Mouse (Mus musculus): ENCODE results near the gene Cad. TPM values are rescaled to one million over a fixed set of nuclear protein-coding genes. Genes with fewer than 3 reads are reported as not detected.

Cad gene
- total RNA-seq, 2 experiments from 2014 or later = 21.3 to 21.7 TPM

DNA sequence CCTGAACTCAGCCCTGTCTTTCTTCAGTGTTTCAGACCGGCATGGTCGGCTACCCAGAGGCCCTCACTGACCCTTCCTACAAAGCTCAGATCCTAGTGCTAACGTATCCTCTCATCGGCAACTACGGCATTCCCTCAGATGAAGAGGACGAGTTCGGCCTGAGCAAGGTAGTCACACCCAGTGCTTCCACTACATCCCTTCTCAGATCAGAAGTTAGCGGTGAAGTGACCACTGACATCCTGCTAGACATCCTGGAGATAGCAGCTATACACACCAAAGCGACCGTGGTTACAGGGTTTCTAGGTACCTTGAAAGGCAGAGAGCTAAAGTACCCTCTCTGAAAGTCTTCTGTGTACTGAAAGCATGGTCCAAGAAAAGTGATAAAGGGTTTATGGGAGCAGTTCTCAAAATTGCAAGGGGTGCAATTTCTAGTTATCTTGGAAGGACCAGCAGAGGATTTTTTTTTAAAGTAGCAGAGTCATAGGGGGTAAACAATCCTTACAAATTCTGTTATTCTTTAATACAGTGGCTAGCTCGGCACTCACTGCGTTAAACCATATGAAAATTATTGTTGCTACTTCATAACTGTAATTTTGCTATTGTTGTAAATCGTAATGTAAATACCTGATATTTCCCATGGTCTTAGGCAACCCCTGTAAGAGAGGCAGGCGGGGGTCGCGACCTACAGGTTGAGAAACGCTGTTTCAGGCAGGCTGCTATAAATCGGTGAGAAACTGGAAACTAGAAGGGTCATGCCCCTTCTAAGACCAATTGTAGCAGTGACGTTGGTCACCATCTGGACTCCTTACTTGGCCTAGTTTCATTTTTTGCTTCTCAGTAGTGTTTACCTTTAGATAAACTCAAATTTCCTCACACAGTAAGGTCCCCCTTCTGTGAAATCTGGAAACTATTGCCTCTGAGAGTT is 898 bp downstream of the Cad start:
- intact Hi-C loops (cut with DNase I) = loop anchor here (5.0 kb wide), 1 partner anchor 52 kb away; the partner anchor contains the start of genes Dnajc5g and Slc30a3
- DNase-seq = no peak

DNA sequence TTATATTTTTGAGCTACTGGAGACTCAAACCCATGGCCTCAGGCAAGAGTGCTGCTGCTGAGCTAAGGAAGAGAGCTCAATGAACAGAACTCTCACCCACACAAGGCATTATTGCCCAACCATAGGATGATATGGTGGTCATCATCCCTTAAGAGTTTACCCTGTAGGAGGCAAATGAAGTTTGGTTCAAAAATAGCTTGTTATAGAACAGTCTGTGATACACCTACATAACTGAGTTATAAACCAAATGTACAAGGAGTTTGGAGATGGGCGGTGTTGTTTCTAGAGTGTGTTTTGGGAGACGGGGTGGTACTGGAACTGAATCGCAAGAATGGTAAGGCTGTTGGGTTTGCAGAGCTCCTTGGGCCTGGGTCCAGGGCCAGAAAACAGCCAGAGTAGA is 15.2 kb downstream of the Cad start:
- intact Hi-C loops (cut with DNase I) = no loop called here
- no peak for DNase-seq

DNA sequence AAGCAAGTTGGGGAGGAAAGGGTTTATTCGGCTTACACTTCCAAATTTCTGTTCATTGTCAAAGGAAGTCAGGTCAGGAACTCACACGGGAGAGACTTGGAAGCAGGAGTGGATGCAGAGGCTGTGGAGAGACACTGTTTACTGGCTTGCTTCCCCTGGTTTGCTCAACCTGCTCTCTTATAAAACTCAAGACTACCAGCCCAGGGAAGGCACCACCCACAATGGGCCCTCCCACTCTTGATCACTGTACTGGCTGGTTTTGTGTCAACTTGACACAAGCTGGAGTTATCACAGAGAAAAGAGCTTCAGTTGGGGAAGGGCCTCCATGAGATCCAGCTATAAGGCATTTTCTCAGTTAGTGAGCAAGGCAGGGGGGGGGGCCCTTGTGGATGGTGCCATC is 16.5 kb downstream of the Cad start:
- no peak for DNase-seq
- intact Hi-C loops (cut with DNase I) = no loop called here

DNA sequence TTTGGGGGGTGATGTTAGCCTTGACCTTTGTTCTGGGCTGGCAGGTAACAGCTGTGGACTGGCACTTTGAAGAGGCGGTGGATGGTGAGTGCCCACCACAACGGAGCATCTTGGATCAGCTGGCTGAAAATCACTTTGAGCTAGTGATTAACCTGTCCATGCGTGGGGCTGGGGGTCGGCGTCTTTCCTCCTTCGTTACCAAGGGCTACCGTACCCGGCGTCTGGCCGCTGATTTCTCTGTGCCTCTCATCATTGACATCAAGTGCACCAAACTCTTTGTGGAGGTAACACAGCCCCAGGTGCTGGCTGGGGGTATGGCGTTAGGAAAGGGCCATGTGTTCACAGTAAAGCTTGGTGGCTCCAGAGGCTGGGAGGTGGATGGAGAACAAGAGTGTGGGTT is 17.2 kb downstream of the Cad start:
- intact Hi-C loops (cut with DNase I) = no loop called here
- DNase-seq = no peak

DNA sequence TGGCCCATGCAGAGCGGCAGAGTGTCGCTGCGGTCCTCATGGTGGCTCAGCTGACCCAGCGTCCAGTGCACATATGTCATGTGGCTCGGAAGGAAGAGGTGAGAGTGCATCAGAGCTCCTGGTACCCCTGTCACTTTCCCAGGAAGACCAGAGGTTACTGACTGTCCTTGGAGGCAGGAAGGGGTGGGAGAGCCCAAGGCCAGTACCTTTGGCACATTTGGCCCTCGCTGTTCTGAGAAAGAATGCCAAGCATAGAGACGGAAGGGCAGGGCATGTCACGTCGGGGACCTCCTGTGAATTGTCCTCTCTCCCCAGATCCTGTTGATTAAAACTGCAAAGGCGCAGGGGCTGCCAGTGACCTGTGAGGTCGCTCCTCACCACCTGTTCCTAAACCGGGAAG is 18.6 kb downstream of the Cad start:
- intact Hi-C loops (cut with DNase I) = no loop called here
- DNase-seq = no peak

DNA sequence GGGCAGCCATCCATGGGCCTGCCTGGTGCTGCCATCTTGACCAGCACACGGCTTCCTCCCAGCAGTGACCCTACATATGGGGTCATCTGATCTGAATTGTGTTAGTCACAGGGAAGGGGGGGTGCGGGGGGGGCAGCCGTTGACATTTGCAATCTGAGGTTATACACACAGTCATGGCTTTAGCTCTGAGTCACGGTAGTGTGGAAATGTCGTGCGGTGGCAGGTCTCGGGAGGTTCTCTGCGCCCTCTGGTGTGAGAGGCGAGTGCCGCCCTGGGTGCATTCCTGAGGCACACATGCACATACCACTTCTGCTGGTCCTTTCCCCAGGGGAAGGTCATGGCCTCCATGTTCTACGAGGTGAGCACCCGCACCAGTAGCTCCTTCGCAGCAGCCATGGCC is 21.8 kb downstream of the Cad start:
- intact Hi-C loops (cut with DNase I) = no loop called here
- no peak for DNase-seq

GRCm38 (mm10) chr5:31080059-31080794 is 25.6 kb downstream of the Cad start:
- intact Hi-C loops (cut with DNase I) = no loop called here
- no peak for DNase-seq

DNA sequence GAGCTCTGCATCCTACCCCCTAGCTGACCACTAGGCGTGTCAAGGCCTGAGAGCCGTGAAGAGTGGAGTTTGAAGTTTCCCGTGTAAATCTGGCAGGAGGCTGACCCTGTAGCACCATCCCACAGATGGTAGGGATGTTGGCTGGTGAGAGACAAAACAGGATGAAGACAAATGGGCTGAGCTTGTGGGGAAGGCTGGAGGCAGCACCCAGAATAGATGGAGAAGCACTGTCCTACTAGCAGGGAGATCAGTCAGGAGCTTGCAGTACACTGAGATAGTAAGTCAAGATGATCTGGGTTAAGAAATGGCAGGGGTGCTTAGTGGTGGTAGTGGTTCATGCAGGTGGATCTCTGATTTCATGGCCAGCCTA is 26.2 kb downstream of the Cad start:
- intact Hi-C loops (cut with DNase I) = no loop called here
- DNase-seq = no peak

DNA sequence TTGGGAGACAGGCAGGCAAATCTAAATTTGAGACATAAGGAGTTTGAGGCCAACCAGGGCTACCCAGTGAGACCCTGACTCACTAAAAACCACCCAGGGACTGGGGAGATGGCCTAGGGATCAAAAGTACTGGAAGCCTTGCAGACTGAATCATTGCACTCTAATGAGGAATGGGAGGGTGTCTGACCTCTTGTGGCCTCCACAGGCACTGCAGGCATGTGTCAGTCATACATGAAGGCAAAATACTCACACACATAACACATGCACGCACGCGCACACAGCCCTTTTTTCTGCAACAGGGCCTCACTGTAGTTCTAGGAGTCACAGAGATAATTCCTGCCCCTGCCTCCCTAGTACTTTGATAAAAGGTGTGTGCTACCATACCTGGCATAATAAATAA is 26.8 kb downstream of the Cad start:
- no peak for DNase-seq
- intact Hi-C loops (cut with DNase I) = no loop called here

- peak in 1 of 2 experiments; percentile 58 for DNase-seq
- intact Hi-C loops (cut with DNase I) = no loop called here
Measured at GRCm38 (mm10) chr5:31082355-31082754, 27.8 kb downstream of the Cad start.

- DNase-seq = no peak
- intact Hi-C loops (cut with DNase I) = no loop called here
Measured at GRCm38 (mm10) chr5:31082935-31083625, 28.5 kb downstream of the Cad start.

GRCm38 (mm10) chr5:31083949-31084348 is 29.4 kb downstream of the Cad start:
- intact Hi-C loops (cut with DNase I) = no loop called here
- no peak for DNase-seq

GRCm38 (mm10) chr5:31086606-31087005 is 32.0 kb downstream of the Cad start:
- intact Hi-C loops (cut with DNase I) = no loop called here
- no peak for DNase-seq

GRCm38 (mm10) chr5:31087131-31087530 is 32.6 kb downstream of the Cad start:
- no peak for DNase-seq
- intact Hi-C loops (cut with DNase I) = no loop called here

- intact Hi-C loops (cut with DNase I) = no loop called here
Measured at GRCm38 (mm10) chr5:31092231-31092975, 37.8 kb downstream of the Cad start.

DNA sequence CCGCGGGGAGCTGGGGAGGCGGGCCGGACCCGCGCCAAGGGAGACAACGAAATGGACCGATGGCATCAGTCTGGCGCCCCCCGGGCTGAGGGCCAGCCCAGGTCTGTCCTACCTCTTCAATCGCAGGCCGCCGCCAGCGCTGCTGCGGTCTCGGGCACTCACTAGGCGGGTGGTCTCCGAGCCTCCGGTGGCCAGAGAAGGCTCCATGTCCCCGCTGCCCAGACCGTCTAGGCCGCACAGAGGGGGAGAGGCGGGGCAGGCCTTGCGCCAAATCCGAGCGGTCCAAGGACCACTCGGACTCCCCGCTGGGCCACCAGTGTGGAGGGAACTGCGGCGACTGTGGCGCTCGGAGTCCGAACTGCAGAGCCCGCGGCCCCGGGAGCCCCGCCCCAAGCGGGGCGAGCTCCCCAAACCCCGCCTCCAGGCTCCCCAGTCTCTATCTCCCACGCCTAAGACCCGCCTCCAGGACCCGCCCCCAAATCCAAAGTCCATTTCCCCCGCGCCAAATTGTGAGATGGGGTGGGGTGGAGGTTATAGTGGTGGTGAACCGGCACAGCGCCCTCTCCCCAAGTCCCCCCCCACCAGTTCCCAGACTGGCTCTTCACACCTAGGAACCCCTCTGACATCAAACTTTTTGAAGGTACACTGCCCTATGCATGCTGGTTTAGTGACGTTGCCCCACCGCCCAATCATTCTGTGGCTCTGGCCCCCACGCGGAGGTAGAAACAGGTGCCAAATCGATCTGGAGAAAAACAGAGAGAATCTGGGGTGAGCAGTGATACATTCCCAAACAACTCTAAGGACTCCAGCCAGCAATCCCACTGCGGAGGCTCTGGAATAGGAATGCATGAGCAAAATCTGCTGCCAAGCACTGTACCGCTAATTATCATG is 38.8 kb downstream of the Cad start:
- no peak for DNase-seq
- intact Hi-C loops (cut with DNase I) = no loop called here

More at GRCm38 (mm10) chr5:31092231-31092975, 37.8 kb downstream of the Cad start:
- no peak for DNase-seq

DNA sequence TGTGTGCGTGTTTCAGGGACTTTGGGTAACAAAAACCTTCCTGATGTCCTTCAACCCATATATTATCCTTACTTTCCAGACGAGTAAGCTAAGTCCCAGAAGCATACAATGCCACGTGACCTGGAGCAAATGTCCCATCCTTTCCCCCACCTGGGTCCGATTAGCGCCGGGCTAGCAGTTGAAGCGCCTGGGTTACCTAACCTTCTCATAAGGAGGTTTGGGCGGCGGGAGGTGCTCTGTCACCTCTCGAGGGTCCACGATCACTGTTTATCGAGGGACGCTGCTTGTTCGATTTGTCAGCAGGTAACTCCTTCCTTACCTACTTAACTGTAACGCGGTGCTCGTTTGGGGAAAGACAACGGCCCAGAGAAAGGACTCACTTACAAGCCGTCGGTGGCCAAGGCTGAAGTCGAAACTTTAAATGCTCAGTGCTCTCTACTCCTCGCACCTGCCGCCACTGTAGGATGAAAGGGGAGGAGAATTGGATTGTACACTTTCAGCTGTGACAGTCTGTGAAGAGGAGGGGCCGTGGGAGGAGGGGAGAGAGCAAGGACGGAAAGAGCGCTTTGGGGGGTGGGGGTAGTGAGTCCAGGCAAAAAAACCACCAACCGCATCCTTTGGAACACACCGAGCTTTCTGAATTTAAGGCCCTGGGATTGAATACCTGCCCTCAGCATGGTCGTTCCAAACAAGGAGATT is 39.7 kb downstream of the Cad start:
- intact Hi-C loops (cut with DNase I) = no loop called here

DNA sequence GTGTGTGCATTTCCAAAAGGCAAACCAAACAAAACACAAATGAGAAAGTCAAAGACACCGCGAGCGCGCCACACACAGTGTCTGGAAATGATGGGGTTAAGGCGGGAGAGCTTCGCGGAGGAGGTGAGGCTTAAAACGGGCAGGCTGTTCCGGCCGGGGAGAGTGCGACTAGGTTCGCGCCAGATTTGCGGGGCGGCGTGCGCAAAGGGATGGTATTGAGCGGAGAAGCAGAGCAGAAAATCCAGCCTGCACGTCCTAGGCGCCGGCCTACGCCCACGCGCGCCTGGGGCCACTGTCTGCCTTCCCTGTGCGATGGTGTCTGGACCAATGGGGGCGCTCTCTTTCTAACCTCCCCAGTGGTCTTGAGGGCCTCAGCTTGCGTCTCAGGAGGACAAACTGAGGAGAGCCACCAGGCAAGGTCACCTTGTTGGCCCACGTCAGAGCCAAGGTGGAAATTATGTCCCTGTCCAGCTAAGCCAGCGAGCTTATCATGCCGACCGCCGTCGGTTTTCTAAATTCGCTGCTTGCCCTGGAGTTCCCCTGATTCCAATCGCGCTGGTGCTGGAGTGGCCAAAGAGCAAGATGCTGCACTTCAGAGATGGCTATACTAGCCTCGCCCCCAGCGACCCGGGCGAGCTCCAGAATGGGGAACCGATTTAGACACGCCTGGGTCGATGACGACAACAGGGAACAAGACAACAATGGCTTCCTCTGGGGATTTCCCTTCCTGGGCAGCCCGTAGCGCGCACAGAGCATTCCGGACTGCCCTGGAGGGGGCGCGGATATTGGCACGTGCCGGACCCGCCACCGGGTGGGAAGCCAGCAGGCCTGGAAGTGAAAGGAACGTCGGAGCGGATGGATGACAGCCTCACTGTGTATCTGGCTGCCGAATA is 40.5 kb downstream of the Cad start:
- intact Hi-C loops (cut with DNase I) = no loop called here
- DNase-seq = peak in 1 of 2 experiments; percentile 38

More for the DNA sequence above, 39.7 kb downstream of the Cad start:
- DNase-seq = no peak
